Mouse (Mus musculus) A20 (cell line): ENCODE results near the gene Exog.
A peak's percentile ranks its signal among the peaks of the same experiment; 100 is the strongest.

Source experiments
- DNase-seq: peaks from one replicate; pipeline ENCODE4 v3.0.0-alpha.2; 2011; ENCODE audit warnings: low read depth, low spot score

Gene Exog

DNA sequence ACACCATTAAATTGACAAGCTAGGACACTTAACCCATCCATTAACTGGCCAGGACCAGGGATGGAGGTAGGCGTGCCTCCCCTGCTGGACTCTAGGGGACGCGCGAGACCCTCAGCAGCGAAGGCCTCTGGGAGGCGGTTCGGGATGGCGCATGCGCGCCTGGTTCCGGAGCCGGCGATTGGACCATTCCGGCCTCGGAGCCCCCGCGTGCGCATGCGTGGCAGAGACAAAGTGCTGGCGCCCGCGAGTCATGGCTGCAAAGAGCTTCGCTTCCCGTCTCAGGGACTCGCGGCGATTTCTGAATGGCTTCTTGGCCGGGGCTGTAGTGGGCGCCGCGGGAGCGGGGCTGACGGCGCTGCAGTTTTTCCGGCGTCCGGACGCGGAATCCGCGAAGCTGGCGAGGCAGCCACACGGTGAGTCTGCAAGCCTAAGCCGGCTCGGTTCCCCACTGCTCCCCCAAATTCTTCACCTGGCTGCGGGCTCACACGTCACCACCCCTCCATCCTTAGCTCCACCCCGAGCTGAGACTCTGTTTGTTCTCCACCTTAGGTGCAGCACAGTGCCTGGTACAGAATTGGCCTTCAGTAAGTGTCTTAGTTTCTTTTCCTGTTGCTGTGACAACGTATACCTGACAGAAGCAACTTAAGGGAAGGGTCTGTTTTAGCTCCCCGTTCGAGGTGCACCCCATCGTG lies at the start of gene Exog:
Exog (plus strand) TSS at position 206 of the 692 bp plus-strand sequence.
- DNase-seq, result peak; percentile 98

DNA sequence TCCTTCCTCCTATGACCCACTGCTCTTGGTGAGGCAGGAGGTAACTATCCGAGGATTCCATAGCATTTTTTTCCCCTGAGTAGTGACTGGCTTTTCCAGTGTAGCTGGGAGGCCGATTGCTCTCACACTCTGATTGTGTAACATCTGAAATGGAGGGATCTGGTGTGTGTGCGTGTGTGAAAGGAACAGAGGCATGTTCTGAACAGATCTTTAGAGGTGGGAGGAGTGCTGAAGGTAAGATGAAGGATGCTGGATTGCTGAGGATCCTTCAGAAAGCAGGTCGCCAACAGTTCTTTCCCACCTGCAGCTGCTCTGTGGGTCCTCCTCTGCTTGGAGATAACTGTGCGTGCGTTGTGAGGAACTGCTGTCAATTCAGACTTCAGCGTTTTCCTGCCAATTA lies 43.4 kb upstream of the Exog start:
- DNase-seq, result no peak

DNA sequence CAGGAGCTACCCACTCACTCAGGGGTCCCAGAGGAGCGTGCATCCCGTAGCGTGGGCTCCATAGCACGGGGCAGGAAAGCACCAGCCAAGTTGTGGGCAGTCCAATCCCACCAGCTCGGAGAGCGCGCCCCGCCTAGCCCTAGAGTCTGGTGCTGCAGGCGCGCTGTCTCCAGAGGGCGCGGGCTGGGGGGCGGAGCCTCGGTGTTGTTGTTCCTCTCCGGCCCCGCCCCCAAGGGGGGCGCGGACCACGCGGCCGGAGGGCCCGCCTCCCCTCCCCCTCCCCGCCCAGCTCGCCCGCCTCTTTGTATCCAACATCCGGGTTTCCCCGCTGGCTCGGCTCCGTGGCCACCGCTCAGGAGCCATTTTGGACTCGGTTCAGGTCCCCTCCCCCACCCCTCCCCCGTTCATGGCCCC lies 42.9 kb upstream of the Exog start, which contains the start of gene Acvr2b:
Acvr2b (plus strand) TSS at position 318 of the 414 bp plus-strand sequence.
- DNase-seq, result no peak

DNA sequence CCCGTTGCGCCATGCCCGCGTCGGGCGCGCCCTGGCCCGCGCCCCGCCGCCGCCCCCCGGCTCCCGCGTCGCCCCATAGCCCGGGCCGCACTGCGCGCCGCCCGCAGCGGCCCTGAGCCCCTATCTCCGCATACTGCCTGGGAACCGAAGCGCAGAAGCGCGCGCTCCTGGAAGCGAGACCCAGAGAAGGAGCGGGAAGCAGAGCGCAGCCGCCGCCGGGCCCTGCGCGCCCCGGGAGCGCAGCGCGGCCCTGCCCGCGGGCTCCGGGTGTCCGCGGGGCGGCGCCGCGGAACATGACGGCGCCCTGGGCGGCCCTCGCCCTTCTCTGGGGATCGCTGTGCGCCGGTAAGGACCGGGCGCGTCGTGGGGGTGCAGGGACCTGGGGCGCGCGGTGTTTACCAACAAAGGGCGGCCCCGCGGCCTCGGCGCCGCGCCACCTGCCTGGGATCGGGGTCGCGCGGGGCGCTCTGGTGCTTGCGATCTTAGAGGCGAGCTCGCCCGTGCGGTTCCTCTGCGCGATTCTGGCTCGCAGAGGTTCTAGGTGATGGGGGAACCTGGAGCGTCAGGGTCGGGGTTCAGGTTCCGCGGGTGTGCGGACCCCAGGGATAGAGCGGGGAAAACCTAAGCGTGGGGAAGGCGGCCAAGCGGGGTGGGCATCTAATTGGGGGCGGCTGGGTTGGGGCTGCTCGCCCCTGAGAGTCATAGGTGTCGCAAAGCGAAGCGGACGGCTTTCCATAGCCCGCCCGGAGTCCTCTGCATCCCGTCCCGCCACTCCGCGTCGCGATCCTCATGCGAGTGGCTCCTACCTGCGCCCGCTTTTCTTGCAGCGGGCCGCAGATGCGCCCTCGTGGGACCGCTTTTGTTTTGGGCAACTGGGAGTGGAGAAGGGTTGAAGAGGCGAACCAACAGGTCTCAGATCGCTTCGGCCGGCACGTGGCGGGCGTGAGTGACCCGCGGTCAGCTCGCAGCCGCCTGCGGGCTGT lies 42.2 kb upstream of the Exog start:
- no peak for DNase-seq

DNA sequence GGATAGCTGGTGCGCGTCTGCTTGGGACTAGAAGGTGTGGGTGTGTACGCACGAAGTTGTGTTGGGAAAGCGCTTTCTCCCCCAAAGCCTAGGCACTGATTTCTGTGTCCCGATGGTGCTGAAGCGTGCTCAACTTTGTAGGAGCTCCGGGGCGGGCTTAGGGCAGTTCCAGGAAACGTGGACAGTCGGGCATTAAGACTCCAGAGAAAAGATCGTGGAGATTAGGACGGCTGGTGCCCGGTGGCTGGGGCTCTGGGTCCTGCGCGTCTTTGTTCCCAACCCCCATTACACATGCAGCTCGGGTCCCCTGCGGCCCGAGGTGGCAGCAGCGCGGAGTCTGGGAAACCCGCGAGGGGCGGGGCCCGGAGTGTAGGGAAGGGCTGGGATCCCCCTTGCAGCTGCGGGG lies 41.5 kb upstream of the Exog start:
- no peak for DNase-seq

DNA sequence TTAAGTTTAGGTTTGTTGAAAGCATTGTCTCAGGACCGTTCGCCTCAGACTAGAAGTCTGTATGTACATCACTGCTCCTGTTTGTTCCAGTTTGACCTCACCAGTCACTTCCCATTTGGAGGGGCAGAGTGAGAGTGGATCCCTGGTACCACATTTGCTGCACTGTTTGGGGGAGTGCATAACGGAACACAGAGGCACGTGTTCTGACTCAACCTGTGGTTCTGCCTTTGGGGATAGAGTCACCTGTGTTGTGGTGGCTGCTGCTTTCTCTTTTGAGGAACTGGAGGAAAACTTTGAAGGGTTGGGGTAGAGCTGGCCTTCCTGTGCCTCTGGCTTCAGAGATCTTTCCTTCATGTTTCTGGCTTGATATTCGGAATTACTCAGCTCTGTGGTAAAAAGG lies 40.7 kb upstream of the Exog start:
- no peak for DNase-seq

DNA sequence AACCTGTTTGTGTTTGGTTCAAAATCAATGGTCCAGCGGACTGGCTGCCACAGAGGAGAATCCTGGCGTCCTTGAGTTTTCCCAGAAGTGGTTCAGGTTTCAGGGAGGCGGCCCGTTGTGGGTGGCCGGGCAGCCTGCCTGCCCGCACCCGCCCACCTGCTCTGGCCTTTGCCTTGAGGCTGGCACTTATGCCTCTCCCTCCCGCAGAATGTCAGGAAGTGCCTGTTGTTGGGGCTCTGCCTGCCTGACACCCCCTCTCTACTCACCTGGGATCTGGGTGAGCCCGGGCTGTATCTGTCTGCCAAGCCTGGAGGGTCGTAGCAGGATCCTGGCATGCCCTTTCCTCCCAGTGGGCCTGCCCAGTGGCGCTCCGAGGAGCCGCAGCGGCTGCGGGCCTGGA lies 36.9 kb upstream of the Exog start:
- no peak for DNase-seq

DNA sequence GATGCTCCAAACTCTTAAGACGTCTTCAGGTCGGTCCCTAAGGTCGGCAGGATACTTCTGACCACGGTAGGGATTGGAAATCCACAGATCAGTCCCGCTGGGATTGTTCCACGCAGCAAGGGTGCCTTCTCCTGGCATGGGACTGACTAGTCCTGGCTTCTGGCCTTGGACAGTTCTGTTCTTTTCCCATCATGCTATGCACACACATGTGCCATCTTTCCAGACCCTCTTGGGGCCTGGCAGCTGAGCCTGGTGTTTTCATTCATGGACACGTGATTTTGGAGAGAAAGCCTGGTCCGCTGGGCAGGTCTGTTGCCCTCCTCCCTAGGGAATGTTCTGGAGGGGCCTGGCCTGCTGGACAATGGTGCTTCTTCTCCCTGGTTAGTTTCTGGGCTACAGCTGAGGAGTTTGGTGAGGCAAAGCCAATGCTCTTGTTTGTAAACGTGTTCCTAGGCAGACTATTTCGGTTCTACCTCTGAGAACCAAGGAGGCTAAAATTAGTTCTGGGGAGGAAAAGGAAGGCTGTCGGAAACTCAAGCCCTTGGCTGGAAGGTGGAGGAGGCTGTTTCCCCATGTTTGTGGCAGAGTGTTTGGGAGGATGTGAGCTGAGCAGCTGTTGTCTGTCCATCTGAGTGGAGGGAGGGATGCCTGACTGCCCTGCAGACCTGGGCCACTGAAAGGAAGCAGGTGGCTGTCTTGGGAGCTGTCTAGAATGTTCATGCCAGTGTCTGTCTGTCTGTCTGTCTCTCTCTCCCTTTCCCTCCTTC lies 35.7 kb upstream of the Exog start:
- no peak for DNase-seq

DNA sequence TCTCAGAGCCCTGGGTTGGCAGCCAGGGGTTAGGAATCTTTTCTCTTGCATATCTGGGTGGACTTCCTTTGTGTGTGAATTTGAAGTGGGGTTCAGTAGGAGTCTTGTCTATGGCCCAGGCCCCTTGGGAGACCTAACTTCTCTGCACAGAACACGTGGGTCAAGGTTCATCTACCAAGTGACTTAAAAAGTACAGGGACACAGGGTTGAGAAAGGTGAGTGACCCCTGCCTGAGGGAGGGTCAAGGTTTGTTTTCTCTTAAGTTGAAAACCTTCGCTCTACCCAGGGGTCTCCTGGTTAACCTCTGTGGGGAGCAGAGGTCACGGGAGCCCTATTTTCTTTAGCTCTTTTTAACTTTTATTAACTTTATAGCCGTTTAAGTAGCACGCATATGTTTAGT lies 34.9 kb upstream of the Exog start:
- no peak for DNase-seq

DNA sequence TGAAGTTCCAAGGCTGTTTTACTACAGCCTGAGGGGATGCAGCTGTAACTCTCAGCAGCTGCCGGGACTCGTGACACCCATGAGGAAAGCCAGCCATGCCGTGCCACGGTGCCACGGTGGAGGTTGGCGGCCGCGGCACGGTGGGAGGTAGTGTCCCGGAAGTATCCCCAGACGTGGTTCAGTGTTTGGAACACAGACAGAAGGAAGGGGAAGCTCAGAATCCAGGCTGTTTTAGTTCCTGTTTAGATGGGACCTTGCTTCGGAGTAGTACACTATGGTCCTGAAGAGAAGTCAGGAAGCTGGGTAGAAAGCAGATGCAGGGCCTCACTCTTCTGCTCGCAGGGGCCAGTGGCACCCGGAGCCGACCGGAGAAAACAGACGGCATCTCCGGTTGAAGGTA lies 26.7 kb upstream of the Exog start:
- no peak for DNase-seq

DNA sequence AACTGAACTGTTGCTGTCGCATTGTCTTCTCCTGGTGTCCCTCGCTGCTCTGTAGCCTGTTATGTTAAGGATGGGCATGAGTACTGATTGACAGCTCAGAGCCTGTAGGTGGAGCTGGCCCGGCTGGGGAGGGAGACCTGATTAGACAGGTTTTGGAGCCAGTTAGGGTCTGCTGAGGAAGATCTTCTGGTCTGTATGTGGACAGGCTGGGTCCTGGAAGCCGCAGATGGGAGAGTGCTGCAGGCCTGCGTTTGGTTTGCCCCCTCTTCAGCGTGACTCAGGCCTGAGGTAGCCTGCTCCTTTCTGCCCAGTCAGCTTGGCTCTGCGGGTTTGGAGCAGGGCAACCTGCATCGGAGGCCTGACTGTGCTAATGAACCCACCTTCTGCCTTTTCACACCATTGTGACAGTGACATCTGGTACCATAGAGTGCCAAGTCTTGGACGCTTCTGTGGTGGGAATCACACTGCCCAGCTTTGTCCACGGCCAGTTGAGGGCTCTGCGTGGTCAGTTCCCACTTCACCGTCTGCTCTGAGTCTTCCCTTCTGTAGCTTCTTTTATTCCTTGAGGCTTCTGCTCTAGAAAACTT lies 24.8 kb upstream of the Exog start:
- no peak for DNase-seq

DNA sequence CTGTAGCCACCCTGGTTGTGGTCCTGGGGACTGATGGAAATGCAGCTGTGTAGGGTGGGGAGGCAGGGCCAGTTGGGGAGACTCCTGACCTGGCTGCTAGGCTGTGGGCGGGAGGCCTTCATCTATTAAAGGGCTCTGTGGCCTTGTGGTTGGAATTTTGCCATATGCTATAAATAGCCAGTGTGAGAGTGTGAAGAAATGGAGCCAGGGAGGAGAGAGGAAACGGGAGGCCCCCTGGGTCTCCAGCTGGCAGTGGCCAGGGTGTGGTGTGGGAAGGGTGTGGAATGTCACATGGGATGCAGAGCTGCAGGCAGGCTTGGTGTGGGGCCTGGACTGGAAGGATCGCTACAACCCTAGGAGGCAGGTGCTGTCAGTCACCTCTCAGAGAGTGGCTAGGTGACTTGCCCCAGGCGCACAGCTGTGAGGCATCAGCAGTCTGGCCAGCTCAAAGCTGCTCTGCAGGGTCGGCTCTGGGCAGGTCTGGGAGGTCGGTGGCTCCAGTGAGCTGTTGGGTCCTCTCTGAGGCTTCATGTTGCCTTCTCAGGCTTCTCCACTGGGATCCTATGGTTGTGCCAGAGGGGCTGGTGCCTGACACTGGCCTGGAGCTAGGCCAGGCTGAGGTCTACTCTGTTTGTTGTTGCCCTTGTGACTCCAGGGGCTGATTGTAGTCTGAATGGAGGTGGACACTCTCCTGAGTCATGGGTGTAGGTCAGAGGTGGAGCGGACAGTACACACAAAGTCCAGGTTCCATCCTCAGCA lies 19.3 kb upstream of the Exog start:
- no peak for DNase-seq

DNA sequence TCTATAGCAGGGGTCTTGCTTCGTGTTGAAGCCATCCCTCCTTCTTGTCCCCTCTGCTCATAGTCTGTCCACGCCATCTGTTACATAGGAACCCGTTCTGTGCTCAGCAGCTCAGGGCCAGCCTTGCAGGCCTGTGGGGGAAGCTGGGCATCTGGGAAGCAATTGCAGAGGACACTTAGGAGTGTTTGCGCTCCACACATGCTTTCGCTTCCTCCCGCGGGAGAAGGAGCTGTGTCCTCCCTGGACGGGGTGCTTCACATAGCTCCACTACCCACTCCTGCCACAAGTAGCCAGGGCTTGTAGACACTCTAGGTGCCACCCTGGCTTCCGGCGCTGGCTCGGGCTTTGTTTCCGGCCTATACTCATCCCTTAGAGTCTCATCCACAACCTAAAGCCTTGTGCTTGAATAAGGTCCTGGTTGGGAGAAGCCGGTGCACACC lies 18.7 kb upstream of the Exog start:
- no peak for DNase-seq

DNA sequence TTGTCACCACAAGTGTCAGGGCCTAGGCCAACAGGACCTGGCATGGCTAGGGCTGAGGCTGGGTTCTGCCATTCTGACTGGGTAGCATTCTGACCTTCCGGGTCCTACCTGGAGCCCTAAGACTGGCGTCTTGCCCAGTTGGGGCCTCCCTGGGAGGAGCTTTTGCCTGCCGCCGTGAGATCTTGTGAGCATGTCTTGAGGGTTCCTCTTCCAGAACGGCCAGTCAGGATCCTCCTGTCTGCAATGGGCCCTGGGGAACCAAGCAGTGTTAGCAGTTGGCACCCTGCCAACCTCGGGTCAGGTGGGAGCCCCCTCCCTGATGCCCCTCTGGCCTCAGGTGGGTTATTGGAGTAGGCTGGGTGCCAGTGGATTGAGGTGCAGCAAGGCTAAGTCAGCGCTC lies 18.3 kb upstream of the Exog start:
- no peak for DNase-seq

DNA sequence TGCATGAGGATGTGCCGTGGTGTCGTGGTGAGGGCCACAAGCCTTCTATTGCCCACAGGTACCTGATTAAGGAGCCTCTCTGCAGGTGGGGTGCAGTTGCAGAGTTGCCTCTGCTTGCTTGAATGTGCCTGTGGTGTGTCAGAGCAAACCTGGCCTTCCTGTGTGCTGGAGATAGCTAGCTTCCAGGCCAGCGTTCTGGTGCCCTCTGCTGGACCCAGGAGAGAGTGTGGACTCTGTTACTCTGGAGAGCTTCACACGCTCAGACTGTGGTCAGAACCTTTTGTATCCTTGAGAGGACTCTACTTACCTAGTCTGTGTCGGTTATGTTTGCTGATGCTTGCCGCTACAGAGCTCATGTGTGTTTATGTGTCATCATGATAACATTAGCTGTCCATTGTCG lies 14.4 kb upstream of the Exog start:
- peak; percentile 61 for DNase-seq

DNA sequence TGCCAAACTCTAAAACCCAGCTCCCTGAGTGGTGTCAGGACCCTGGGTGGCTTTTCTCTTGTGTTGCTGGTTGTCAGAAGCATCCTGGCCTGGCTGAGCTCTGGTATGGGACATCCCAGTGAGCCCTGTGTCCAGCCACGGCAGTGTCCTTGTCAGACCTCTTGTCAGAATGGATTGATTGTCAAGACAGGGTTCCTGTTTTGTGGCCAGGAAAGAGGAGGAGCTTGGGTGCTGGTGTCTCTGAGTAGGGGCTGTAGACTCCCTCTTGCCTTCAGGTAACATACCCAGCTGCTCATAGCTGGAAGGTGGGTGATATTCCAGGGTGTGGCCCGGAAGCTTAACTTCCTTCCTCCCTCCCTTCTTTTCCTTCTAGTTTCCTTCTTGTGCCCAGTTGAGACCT lies 8.9 kb upstream of the Exog start:
- no peak for DNase-seq

DNA sequence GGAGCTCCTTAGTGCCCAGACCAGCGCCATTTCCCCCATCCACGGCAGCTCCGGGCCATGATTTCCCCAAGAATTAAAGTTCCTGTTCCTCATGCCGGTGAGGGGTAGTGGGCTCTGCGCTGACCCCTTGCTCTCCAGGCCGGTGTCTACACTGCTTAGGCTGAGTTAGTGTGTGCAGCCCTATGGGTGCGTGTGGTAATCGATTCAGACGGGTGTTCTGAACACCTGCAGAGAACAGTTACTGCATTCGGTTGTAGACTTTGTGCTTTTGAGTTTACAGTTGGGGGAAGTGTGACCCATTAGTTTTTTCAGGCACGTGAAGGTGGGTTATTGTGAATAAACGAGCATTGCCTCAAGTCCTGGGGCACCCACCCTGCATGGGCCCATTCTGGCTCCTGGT lies 6.7 kb upstream of the Exog start:
- no peak for DNase-seq

DNA sequence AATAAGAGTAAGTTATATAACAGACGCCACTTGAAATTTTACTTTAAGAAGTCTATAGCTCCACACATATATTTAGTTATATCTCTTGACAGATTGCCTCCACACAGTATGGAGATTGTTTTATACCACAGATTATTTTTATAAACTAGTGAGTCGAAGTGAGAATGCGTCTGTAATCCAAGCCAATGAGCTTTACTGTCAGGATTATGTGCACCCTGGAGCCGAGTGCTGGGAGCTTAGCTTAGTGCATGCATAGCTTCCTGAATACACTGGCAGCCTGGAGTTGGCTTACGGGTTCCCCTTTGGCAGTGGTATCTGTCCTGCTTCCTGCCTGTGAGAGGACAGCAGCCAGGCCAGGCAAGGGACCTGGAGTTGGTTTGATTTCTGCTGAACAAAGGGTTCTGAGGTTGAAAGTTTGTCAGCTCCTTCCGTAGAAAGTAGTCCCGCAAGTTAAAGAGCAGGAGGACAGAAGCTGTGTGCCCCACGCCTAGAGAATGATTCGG lies 6.2 kb upstream of the Exog start:
- no peak for DNase-seq

DNA sequence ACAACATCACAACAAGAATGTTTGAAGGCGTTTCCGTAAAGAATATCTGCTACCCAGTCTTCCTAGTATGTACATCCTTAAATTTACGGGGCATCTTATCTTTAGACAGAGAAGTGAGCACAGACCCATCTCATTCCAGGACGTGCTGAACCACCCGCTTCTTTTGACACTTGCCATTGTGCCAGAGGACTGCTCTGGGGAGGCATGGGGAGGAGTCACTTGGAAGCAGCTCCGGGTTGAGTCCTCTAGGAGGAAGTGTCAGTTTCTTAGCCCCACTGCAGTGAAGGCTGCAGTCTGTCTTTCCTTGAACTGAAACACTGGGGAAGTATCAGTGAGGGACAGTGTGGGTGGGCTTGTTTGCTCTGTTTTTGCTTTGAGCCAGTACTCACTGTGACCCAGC lies 994 bp downstream of the Exog start:
- DNase-seq, result peak; percentile 51

DNA sequence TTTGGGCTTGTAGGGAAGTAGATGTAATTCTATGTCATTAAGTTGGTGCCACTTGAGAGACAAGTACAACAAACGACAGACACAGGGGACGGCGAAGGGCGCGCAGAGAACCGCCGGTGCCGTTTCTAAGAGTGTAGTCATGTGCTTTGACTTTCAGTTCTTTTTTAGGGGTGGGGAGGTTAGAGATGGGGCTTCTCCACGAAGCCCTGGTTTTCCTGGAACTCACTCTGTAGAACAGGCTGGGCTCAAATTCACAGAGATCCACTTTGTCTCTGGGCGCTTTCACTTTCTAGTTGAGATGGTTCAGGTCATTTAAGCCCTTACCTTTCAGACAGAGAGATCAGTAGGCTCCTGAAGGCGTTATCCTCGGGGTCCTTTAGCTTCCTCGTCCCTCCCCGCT lies 11.2 kb downstream of the Exog start:
- no peak for DNase-seq

DNA sequence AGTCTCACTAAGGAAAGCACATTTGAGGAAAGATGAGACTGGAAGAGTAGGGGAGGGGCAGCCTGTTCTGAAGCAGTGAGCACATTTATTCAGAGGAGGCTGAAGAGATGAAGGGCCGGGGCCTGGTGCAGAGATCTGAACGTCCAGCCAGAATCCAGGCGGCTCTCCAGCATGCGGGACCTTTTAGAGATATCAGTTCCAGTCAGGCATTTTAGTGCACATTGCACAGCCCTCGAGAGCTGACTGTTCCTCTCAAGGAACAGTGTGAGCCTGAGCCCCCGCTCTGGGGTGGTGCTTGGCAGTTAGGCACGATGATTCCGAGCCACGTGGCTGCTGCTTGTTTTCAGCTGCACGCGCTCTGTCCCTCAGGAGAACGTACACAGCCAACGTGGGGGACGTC lies 12.4 kb downstream of the Exog start:
- DNase-seq, result no peak
